Mouse (Mus musculus) intestine, embryonic 16.5 days (tissue): ENCODE data around the gene Nckap1. TPM values are rescaled to one million over a fixed set of nuclear protein-coding genes. Genes with fewer than 3 reads are reported as not detected.
A peak's percentile ranks its signal among the peaks of the same experiment; 100 is the strongest.

Experiments used
- ATAC-seq: fragments of 200-750 bp; cut with Nextera tagmentation; 2 replicates; pipeline ENCODE4 v1.8.0; 2017; ENCODE audit warnings: moderate TSS enrichment, moderate library complexity
- H3K27ac ChIP-seq: fragments of 300-500 bp; sonication (generic); 2 replicates; pipeline ENCODE4 v1.5.1; 2014; ENCODE audit warnings: mild to moderate bottlenecking, low read length
- H3K27me3 ChIP-seq: fragments of 300-500 bp; sonication (generic); replicated peaks from 2 replicates; pipeline ENCODE4 v1.6.1; 2014; ENCODE audit warnings: low read length, control low read depth, mixed read lengths; ENCODE audit not compliant: control insufficient read depth, insufficient read depth
- H3K36me3 ChIP-seq: fragments of 300-500 bp; sonication (generic); 2 replicates; pipeline ENCODE4 v1.6.1; 2014; ENCODE audit warnings: low read length, control low read depth; ENCODE audit not compliant: control insufficient read depth, insufficient read depth
- H3K4me1 ChIP-seq: fragments of 300-500 bp; sonication (generic); 2 replicates; pipeline ENCODE4 v1.6.1; 2014; ENCODE audit warnings: low read length, control low read depth, mixed read lengths; ENCODE audit not compliant: control insufficient read depth, insufficient read depth
- H3K4me2 ChIP-seq: fragments of 300-500 bp; sonication (generic); 2 replicates; pipeline ENCODE4 v1.6.1; 2014; ENCODE audit warnings: low read depth, low read length, control low read depth
- H3K4me3 ChIP-seq: fragments of 300-500 bp; sonication (generic); 2 replicates; pipeline ENCODE4 v1.5.1; 2014; ENCODE audit warnings: mild to moderate bottlenecking, low read length
- H3K9ac ChIP-seq: fragments of 300-500 bp; sonication (generic); 2 replicates; pipeline ENCODE4 v1.6.1; 2014; ENCODE audit warnings: low read depth, low read length
- H3K9me3 ChIP-seq: fragments of 300-500 bp; sonication (generic); 2 replicates; pipeline ENCODE4 v1.6.1; 2016; ENCODE audit warnings: low read length, control low read depth; ENCODE audit not compliant: control insufficient read depth
- WGBS: fragments of 180-500 bp; shearing (Covaris S2); extraction: QIAGEN DNeasy Blood & Tissue Kit; methylation state at CpG from one replicate; pipeline ENCODE4 v1.1.7; 2014; 5-methylcytosine and 5-hydroxymethylcytosine counted together
- polyA plus RNA-seq: library from polyadenylated mRNA; unstranded; fragments of >200 nt; fragmentation: Nextera tagmentation; extraction: Ambion mirVana; gene quantifications from 2 replicates; pipeline ENCODE4 v1.2.1, GENCODE M21; 2015

Nckap1 gene
- polyA plus RNA-seq, 1 experiment from 2014 or later, result 26.1 TPM

GRCm38 (mm10) chr2:80600611-80601010 lies 19.4 kb upstream of the Nckap1 start:
- H3K4me3 ChIP-seq, result no peak overlapping the region
- no peaks in the 10 kb centered on the region for H3K9me3 ChIP-seq
- no peaks in the 10 kb centered on the region for H3K4me1 ChIP-seq
- no peak overlapping the region for H3K9ac ChIP-seq
- H3K4me2 ChIP-seq, result no peak overlapping the region
- no peaks in the 10 kb centered on the region for H3K36me3 ChIP-seq
- no peak overlapping the region for H3K27ac ChIP-seq
- ATAC-seq, result 0 out of 2 replicates have a peak, but pooled peaks have one; percentile 42
- no peaks in the 10 kb centered on the region for H3K27me3 ChIP-seq

- H3K4me3 ChIP-seq, result no peak overlapping the region
- no peak overlapping the region for H3K27ac ChIP-seq
- ATAC-seq, result no peak
- no peak overlapping the region for H3K4me2 ChIP-seq
- H3K4me1 ChIP-seq, result no peaks in the 10 kb centered on the region
- no peaks in the 10 kb centered on the region for H3K9me3 ChIP-seq
- no peak overlapping the region for H3K9ac ChIP-seq
- H3K27me3 ChIP-seq, result no peaks in the 10 kb centered on the region
- 89% methylated on average over 3 of the region's 3 CpGs for WGBS
- H3K36me3 ChIP-seq, result no peaks in the 10 kb centered on the region
These were observed 18.7 kb upstream of the Nckap1 start for GRCm38 (mm10) chr2:80599850-80600249.

- H3K4me3 ChIP-seq, result no peak overlapping the region
- H3K4me2 ChIP-seq, result no peak overlapping the region
- no peak for ATAC-seq
- 72% methylated on average over 5 of the region's 5 CpGs for WGBS
- H3K4me1 ChIP-seq, result no peaks in the 10 kb centered on the region
- no peaks in the 10 kb centered on the region for H3K27me3 ChIP-seq
- H3K9ac ChIP-seq, result no peak overlapping the region
- H3K36me3 ChIP-seq, result no peaks in the 10 kb centered on the region
- no peak overlapping the region for H3K27ac ChIP-seq
- H3K9me3 ChIP-seq, result no peaks in the 10 kb centered on the region
These were observed 15.8 kb upstream of the Nckap1 start for GRCm38 (mm10) chr2:80596960-80597359.

- Histone ChIP-seq H3K4me2 (no peak overlapping the region), H3K27ac (no peak overlapping the region), H3K4me1 (no peaks in the 10 kb centered on the region), H3K9ac (no peak overlapping the region), H3K4me3 (no peak overlapping the region), H3K27me3 (no peaks in the 10 kb centered on the region), H3K9me3 (no peaks in the 10 kb centered on the region), H3K36me3 (no peaks in the 10 kb centered on the region)
- WGBS, result 68% methylated on average over 4 of the region's 4 CpGs
- ATAC-seq, result no peak
These were observed 13.2 kb upstream of the Nckap1 start for GRCm38 (mm10) chr2:80594215-80594918.

GRCm38 (mm10) chr2:80582356-80582755 lies 1.2 kb upstream of the Nckap1 start:
- Histone ChIP-seq H3K4me1 (peaks cover 12% of the 10 kb centered on the region), H3K27me3 (no peaks in the 10 kb centered on the region), H3K4me3 (no peak overlapping the region), H3K9ac (no peak overlapping the region), H3K36me3 (no peaks in the 10 kb centered on the region), H3K9me3 (no peaks in the 10 kb centered on the region), H3K27ac (no peak overlapping the region), H3K4me2 (no peak overlapping the region)
- ATAC-seq, result no peak
- 91% methylated on average over 3 of the region's 3 CpGs for WGBS

- Histone ChIP-seq H3K9me3 (no peaks in the 10 kb centered on the region), H3K4me3 (peak overlapping the region; percentile 87), H3K27ac (peak overlapping the region; percentile 98), H3K36me3 (no peaks in the 10 kb centered on the region), H3K27me3 (no peaks in the 10 kb centered on the region), H3K4me1 (peaks cover 12% of the 10 kb centered on the region), H3K4me2 (peak overlapping the region; percentile 62), H3K9ac (peak overlapping the region; percentile 98)
- 0% methylated on average over 59 of the region's 65 CpGs for WGBS
- peak; percentile 74 for ATAC-seq
These were observed 744 bp downstream of the Nckap1 start for GRCm38 (mm10) chr2:80580311-80580961.

GRCm38 (mm10) chr2:80579253-80579891 lies 1.8 kb downstream of the Nckap1 start:
- Histone ChIP-seq H3K27ac (no peak overlapping the region), H3K9ac (0 out of 2 replicates have a peak overlapping the region, but pooled peaks have one; percentile 33), H3K4me2 (peak overlapping the region; percentile 66), H3K4me3 (peak overlapping the region; percentile 39), H3K9me3 (no peaks in the 10 kb centered on the region), H3K36me3 (no peaks in the 10 kb centered on the region), H3K27me3 (no peaks in the 10 kb centered on the region), H3K4me1 (peaks cover 12% of the 10 kb centered on the region)
- no peak for ATAC-seq
- WGBS, result 31% methylated on average over 6 of the region's 6 CpGs

GRCm38 (mm10) chr2:80577286-80577685 lies 3.9 kb downstream of the Nckap1 start:
- Histone ChIP-seq H3K36me3 (no peaks in the 10 kb centered on the region), H3K27me3 (no peaks in the 10 kb centered on the region), H3K27ac (no peak overlapping the region), H3K9ac (no peak overlapping the region), H3K9me3 (no peaks in the 10 kb centered on the region), H3K4me2 (no peak overlapping the region), H3K4me1 (peaks cover 15% of the 10 kb centered on the region), H3K4me3 (no peak overlapping the region)
- ATAC-seq, result no peak
- 97% methylated on average over 1 of the region's 1 CpGs for WGBS

GRCm38 (mm10) chr2:80570656-80571055 lies 10.5 kb downstream of the Nckap1 start:
- no peak for ATAC-seq
- WGBS, result 73% methylated on average over 4 of the region's 4 CpGs
- H3K27ac ChIP-seq, result no peak overlapping the region
- H3K9ac ChIP-seq, result no peak overlapping the region
- no peak overlapping the region for H3K4me2 ChIP-seq
- H3K4me3 ChIP-seq, result no peak overlapping the region
- H3K9me3 ChIP-seq, result no peaks in the 10 kb centered on the region
- no peaks in the 10 kb centered on the region for H3K27me3 ChIP-seq
- H3K36me3 ChIP-seq, result 0 out of 2 replicates have a peak, but pooled peaks cover 3% of the 10 kb centered on the region
- peaks cover 3% of the 10 kb centered on the region; the same call in 1 of the 2 replicates for H3K4me1 ChIP-seq
